Mouse (Mus musculus): ENCODE measurements at regions not wholly inside any gene's neighbourhood (a gene's known extent, or its start where the extent isn't known, plus 50 kb on each side); places are given as distances from the start of the nearest gene placed in this dataset.

GRCm38 (mm10) chr13:58688249-58688648 lies 77.6 kb upstream of the Slc28a3 start:
- TF ChIP-seq CTCF (IDR thresholded peaks at IDR 0.05; ENCODE audit: low read depth, low read length) (no peak), TAL1 (conservative IDR thresholded peaks at IDR 0.05; ENCODE audit: low read depth, low read length) (no peak), POLR2AphosphoS5 (IDR thresholded peaks at IDR 0.05; ENCODE audit: insufficient replicate concordance, low read depth, low read length) (no peak), GATA1 (IDR thresholded peaks at IDR 0.05; ENCODE audit: borderline replicate concordance, low read length) (no peak)

Data from G1E (cell line).